Mouse (Mus musculus) B cell, adult 62 days (primary cell): ENCODE results near the gene Zswim3. TPM values are rescaled to one million over a fixed set of nuclear protein-coding genes. Genes with fewer than 3 reads are reported as not detected.

Experiments used
- total RNA-seq: library from RNA; stranded (reverse); gene quantifications from 4 replicates; pipeline ENCODE4 v1.2.4, GENCODE M21; 2023

Zswim3 gene
- 3.2 to 4.0 TPM (median 3.6 TPM) in 4 replicates for total RNA-seq

DNA sequence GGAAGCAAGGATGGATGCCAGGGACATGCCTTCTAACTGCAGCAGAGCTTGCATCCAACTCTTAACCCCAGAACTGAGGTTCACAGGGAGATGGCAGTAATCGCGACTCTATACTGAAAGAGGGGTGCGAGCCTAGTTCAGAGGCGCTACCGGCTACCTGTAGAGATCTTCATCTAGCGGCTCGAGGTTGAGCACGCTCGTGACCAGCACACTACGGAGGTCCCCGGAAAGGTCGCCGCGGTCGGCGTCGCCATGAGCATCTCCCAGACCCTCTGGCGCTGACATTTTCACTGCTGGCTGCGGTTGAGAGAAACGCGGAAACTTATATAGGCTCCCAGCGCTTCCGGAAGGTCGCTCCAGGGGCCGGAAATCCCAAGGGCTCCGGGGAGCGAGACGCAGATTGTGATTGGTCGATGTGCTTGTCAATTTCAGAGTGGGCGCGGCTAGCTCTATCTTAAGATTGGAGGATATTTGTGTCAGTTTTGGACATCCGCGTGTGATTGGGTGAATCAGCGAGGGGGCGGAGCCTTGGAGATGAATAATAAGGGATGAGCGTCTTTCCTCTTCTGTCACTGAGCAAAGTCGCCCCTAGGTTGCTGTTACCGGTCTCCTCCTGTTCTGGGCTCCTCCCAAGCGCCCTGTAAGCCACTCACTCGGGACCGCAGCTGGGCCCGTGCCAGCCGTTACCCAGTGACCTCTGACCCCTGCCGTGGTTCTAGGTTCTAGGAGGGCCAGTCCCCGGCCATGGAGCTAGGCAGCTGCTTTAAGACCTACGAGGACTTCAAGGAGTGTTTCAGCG, at the start of gene Zswim3, which contains the start of gene Acot8:
Gene Zswim3 (plus strand): TSS at position 566 of the 799 bp plus-strand sequence.
Gene Acot8 (minus strand): TSS at position 350 of the 799 bp plus-strand sequence.

DNA sequence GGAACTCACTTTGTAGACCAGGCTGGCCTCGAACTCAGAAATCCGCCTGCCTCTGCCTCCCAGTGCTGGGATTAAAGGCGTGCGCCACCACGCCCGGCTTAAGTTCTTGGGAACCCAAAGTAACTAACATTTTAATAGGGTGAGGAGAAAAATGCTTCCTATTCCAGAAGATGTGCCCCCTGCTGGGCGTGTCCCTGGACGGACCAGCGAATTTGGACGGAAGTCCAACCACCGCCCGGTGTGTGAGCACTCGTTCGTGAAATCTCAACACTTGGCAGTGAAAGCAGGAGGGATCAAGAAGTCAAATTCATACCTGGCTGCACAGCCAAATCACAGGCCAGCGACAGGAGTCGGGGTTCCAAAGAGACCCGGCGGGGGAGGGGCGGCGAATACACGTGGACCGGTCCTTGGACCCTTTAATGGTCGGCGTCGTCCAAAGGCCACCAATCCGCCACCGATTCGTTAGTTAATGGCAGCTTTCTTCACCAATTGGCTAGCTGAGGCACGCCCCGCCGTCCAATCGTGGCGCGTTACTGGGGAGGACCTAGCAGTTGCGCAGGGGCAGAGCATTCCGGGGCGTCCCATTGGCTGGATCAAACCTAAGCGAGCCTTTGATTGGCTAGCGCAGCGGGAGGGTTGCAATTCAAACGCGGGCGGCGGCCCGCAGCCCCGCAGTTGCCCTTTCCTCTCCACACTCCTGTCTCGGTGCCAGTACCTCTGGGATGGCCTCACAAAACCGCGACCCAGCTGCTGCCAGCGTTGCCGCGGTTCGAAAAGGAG, 35.5 kb upstream of the Zswim3 start, which contains the start of gene Ube2c:
Gene Ube2c (plus strand): TSS at position 641 of the 780 bp plus-strand sequence.

DNA sequence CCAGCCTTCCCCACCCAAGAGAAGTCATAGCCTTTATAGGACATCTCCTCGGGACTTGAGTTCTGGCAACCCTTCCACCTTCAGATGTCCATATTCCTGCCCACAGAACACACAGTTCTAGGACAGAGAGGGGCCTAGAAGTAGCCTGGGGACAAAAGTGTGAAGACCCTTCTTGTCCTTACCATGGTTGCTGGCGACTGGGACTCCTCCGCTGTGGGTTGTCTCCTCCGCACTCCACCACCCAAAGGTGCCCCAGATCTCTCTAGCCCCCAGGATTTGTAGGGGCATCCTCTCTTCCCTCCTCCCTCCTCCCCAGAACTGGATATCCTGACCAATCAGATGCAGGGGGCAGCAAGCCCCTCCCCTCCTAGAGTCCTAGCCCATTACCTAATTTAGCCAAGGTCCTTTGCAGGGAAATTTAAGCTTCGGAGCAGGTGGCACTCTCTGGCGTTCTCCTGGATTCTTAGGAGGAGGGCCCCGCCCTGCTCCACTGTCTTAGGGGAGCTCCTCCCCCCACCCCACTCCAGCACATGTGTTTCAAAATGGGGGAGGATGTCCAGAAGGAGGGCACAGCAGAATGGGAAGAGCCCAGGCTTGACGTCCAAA, 25.3 kb upstream of the Zswim3 start, which contains the start of gene Tnnc2:
Gene Tnnc2 (minus strand): TSS at position 487 of the 606 bp plus-strand sequence.

DNA sequence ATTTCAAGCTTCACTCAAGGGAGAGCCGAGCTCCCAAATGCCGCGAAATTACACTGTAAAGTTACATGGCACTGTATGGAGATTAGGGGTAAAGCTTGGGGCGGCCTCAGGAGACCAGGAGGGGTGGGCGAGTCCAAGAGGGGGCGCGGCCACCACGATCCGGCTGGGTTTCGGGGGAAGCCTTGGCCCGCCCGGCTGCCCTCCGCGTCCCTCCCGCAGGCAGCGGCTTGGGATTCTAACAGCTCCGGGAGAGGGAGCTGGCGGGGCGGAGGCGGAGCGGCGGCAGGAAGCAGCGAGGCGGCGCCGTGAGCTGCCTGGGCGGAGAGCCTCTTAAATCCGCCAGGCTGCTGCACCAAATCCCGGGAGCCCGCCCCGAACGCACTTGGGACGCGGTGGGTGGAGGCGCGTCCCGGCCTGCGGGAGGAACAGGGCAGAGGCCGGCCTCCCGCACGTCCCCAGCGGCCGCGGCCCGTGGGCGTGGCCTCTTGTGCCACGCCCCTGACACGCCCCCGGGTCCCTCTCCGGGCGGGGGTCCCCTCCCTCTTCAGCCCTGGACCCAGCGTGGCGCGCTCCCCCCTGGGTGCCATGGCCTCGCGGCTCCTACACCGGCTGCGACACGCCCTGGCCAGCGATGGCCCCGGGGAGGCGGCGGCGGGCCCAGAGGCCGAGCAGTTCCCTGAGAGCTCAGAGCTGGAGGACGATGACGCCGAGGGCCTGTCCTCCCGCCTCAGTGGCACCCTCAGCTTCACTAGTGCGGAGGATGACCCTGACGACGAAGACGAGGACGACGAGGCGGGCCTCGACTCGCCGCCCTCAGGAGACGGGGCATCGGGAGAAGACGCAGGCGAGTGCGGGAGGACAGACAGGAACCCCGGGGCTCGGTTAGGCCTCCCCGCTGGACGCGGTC, 19.2 kb upstream of the Zswim3 start, which contains the start of gene Snx21:
Gene Snx21 (plus strand): TSS at position 343 of the 907 bp plus-strand sequence.

DNA sequence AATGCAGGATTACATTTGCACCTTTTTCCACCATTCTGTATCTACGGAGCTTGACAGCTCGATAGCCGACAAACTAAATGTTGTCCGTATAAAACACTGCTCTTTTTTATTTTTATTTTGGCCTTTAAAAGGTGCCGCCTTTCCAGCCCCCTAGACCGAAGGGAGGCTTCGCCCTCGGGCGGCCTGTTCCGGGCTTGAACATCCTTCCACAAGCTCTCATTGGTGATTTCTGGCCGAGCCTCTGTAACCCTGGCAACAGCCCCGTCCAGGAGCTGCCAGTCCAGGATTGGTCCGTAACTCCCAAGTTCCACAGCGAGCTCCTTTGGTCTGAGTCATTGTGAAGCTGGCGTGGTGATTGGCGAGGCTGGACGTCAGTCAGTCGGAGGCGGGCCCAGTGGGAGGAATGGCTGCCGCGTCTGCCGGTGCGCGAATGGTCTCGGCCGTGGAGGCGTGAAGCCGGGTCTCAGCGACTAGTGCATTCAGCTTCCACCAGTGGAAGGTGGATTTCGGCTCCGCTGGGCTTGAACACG, 17.8 kb downstream of the Zswim3 start, which contains the start of gene Zswim1:
Gene Zswim1 (plus strand): TSS at position 51 of the 530 bp plus-strand sequence.

DNA sequence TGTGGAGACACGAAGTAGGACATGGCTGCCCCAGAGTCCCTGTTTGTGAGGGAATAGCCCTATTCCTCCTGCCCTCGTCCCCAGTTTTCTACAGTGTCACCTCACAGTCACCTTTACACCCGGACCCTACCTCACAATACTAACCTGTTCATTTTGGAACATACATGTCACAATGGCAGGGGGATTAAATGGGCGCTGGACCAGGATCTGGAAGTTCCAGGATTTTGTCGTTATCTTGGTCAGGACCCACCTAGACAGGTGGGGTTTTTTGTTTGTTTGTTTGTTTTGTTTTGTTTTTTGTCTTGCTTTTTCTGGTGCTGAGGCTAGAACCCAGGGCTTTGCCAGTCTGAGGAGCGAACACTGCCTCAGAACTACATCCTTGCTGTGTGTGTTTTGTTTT, 23.5 kb downstream of the Zswim3 start, which contains the start of gene Spata25:
Gene Spata25 (minus strand): TSS at position 101 of the 400 bp plus-strand sequence.

DNA sequence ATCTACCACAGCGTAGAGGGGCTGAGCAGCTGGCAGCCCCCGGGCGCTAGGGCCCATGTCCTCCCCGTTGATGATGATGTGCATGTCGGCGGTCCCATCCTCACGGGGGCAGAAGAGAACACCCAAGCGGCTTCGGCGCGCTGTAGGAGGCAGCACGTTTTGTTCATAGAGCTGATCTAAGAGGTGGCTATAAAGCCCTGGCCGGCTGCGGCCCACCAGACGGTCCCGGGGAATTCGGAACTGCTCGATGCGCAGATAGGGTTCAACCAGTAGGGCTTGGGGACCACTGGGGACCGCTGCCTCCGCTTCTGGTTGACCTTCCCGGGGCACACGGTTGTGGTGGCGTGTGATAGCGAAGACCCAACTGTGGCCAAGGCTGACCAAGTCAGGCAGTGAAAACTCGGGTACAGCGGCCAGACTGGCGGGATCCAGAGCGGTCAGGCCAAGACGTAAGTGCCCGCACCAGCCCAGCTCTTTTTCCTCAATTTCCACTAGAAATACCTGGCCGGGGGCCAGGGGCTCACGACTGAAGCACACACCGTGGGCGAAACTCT, 27.9 kb downstream of the Zswim3 start, which contains the start of gene Ctsa:
Gene Ctsa (plus strand): TSS at position 126 of the 554 bp plus-strand sequence.

DNA sequence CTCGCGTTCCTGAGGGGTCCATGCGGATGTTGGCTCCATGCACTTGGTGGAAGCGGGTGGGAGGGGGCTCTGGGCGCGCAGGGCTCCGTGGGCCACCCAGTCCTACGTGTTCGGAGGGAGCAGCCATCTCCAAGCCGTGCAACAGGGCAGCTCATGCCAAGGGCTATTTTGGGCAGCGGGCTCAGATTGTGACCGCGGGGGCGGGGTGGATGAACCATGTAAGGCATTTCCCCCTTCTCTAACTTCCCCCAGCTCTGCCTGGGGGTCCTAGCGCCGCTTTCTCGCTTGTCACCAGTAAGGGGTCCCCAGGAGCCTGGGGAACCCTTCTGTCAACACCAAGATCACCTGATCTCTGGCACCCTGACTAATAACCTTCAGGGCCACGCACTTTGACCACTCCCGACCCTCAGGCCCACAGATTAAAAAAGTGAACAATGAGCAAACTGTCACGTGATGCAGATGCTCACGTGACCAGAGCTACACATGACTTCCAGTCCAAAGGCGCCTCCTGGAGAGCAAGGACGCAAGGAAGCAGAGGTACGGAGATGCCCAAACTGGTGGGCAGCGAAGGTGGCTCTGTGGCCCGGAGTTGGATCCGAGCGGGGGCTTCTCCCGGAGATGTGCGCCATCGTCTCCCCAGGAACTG, 28.5 kb downstream of the Zswim3 start, which contains the start of gene Neurl2:
Gene Neurl2 (minus strand): TSS at position 143 of the 646 bp plus-strand sequence.

DNA sequence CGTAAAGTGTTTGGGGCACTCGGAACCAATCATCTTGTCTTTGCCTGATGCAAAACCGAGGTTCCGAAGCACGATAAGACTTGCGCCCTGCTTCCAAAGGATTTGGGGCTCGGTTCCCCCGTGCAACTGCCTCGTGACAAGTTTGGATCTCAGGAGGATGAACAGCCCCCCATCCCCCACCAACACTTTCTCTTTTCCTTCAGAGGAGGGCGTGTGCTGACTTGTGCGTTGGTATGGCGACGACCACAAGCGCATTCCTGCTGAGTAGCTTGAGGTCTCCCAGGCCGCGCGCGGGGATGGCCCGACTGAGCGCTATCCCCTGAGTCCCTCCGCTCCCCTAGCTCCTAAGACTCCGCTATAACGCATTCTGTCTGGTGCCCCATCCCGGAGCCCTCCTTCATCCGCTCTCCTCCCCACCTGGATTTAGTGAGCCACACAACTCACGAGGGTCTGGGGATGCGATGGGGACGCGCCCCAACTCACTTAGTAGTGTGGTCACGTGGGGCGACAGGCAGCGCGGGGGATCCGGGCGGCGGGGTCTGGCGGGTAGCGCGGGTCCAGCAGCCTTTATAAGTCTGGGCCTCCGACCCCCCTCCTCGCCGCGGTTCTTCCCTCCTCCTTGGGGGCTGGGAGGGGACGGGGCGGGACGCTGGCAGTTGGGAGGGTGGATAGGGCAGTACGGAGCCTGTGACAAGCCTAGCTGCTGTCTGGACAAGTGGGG, 52.4 kb downstream of the Zswim3 start, which contains the start of gene Pltp:
Gene Pltp (minus strand): TSS at position 611 of the 721 bp plus-strand sequence.

Other genes starting within 250 kb of the Zswim3 start
- gene Wfdc2, start 242.7 kb upstream of the Zswim3 start, total RNA-seq: not detected in 4 replicates
- not detected in 4 replicates for gene Spint3, start 231.6 kb upstream of the Zswim3 start, total RNA-seq
- gene Wfdc6a, start 219.7 kb upstream of the Zswim3 start, total RNA-seq: not detected in 4 replicates
- gene Eppin, start 211.5 kb upstream of the Zswim3 start, total RNA-seq: not detected in 4 replicates
- gene Wfdc6b, start 191.6 kb upstream of the Zswim3 start, total RNA-seq: not detected in 4 replicates
- gene Wfdc8, start 191.5 kb upstream of the Zswim3 start, total RNA-seq: not detected in 4 replicates
- not detected in 4 replicates for gene Wfdc16, start 166.3 kb upstream of the Zswim3 start, total RNA-seq
- gene Wfdc10, start 149.1 kb upstream of the Zswim3 start, total RNA-seq: 1.5 TPM in 1 of 4 replicates, not detected in the others
- gene Wfdc9, start 148.5 kb upstream of the Zswim3 start, total RNA-seq: not detected in 4 replicates
- not detected in 4 replicates for gene Wfdc11, start 131.0 kb upstream of the Zswim3 start, total RNA-seq
- gene Wfdc13, start 120.0 kb upstream of the Zswim3 start, total RNA-seq: not detected in 4 replicates
- not detected in 4 replicates for gene Spint4, start 106.6 kb upstream of the Zswim3 start, total RNA-seq
- not detected in 4 replicates for gene Spint5, start 89.8 kb upstream of the Zswim3 start, total RNA-seq
- gene Wfdc3, start 59.2 kb upstream of the Zswim3 start, total RNA-seq: not detected in 4 replicates
- gene Dnttip1, start 59.1 kb upstream of the Zswim3 start, total RNA-seq: 38.4 to 45.2 TPM (median 42.9 TPM) in 4 replicates
- 1.7 to 4.0 TPM (median 2.7 TPM) in 4 replicates for gene Ube2c, start 35.2 kb upstream of the Zswim3 start, total RNA-seq
- not detected in 4 replicates for gene Tnnc2, start 25.1 kb upstream of the Zswim3 start, total RNA-seq
- 0.46 to 0.97 TPM (median 0.70 TPM) in 4 replicates for gene Snx21, start 19.3 kb upstream of the Zswim3 start, total RNA-seq
- gene Acot8, start 216 bp upstream of the Zswim3 start, total RNA-seq: 53.7 to 69.6 TPM (median 60.6 TPM) in 4 replicates
- 8.4 to 9.0 TPM (median 8.5 TPM) in 4 replicates for gene Zswim1, start 17.6 kb downstream of the Zswim3 start, total RNA-seq
- 1.2 to 2.3 TPM (median 1.2 TPM) in 3 of 4 replicates, not detected in the other for gene Spata25, start 23.4 kb downstream of the Zswim3 start, total RNA-seq
- 189 to 200 TPM (median 195 TPM) in 4 replicates for gene Ctsa, start 27.8 kb downstream of the Zswim3 start, total RNA-seq
- gene Neurl2, start 28.4 kb downstream of the Zswim3 start, total RNA-seq: 3.8 to 5.6 TPM (median 4.9 TPM) in 4 replicates
- 7.6 to 11.4 TPM (median 9.0 TPM) in 4 replicates for gene Pltp, start 52.6 kb downstream of the Zswim3 start, total RNA-seq
- 93.6 to 100 TPM (median 96.6 TPM) in 4 replicates for gene Pcif1, start 74.2 kb downstream of the Zswim3 start, total RNA-seq
- 55.9 to 61.8 TPM (median 58.0 TPM) in 4 replicates for gene Zfp335, start 106.7 kb downstream of the Zswim3 start, total RNA-seq
- 0.50 to 1.3 TPM (median 1.0 TPM) in 4 replicates for gene Mmp9, start 135.7 kb downstream of the Zswim3 start, total RNA-seq
- 1.4 to 1.7 TPM (median 1.6 TPM) in 4 replicates for gene Slc12a5, start 155.7 kb downstream of the Zswim3 start, total RNA-seq
- gene Ncoa5, start 229.8 kb downstream of the Zswim3 start, total RNA-seq: 40.2 to 45.3 TPM (median 43.2 TPM) in 4 replicates